Mouse (Mus musculus) duodenum, adult 2 months (tissue): ENCODE data around the gene Rell1. TPM values are rescaled to one million over a fixed set of nuclear protein-coding genes. Genes with fewer than 3 reads are reported as not detected.

Experiments used
- polyA plus RNA-seq: library from polyadenylated mRNA; depleted of rRNA; stranded (reverse); fragments of >200 nt; gene quantifications from 2 replicates; pipeline ENCODE4 v1.2.3, GENCODE M21; 2012; ENCODE audit warnings: low replicate concordance; rRNA removed

Rell1 gene
- polyA plus RNA-seq: 6.3 and 7.5 TPM in 2 replicates

GRCm38 (mm10) chr5:63968443-63969415 is at the start of gene Rell1:
Rell1 (minus strand) TSS chr5:63968897.

Other genes starting within 250 kb of the Rell1 start
- gene 0610040J01Rik, start 156.5 kb downstream of the Rell1 start, polyA plus RNA-seq: 48.7 and 63.6 TPM in 2 replicates
- 24.0 and 28.0 TPM in 2 replicates for gene Pgm2, start 124.1 kb upstream of the Rell1 start, polyA plus RNA-seq
- gene Tbc1d1, start 187.4 kb upstream of the Rell1 start, polyA plus RNA-seq: 5.9 and 13.6 TPM in 2 replicates